Mouse (Mus musculus) lung, embryonic 14.5 days (tissue): Measurements from ENCODE around the gene Slc5a5. TPM values are rescaled to one million over a fixed set of nuclear protein-coding genes. Genes with fewer than 3 reads are reported as not detected.

Experiments
- ATAC-seq: fragments of 200-750 bp; cut with Nextera tagmentation; 2 replicates; pipeline ENCODE4 v1.8.0; 2017; ENCODE audit warnings: mild to moderate bottlenecking, moderate TSS enrichment, moderate library complexity; ENCODE audit not compliant: insufficient read depth
- DNase-seq: peaks from one replicate; pipeline ENCODE4 v3.0.0-alpha.2; 2015
- H3K27ac ChIP-seq: fragments of 300-500 bp; sonication (generic); 2 replicates; pipeline ENCODE4 v1.5.1; 2014; ENCODE audit warnings: low read depth, mild to moderate bottlenecking, moderate library complexity
- H3K27me3 ChIP-seq: fragments of 300-500 bp; sonication (generic); 2 replicates; pipeline ENCODE4 v1.6.1; 2014; ENCODE audit warnings: low read length, control low read depth; ENCODE audit not compliant: insufficient read depth
- H3K36me3 ChIP-seq: fragments of 300-500 bp; sonication (generic); 2 replicates; pipeline ENCODE4 v1.6.1; 2014; ENCODE audit warnings: control low read depth; ENCODE audit not compliant: insufficient read depth
- H3K4me1 ChIP-seq: fragments of 300-500 bp; sonication (generic); 2 replicates; pipeline ENCODE4 v1.6.1; 2014; ENCODE audit warnings: antibody characterized with exemption, control low read depth; ENCODE audit not compliant: insufficient read depth
- H3K4me2 ChIP-seq: fragments of 300-500 bp; sonication (generic); 2 replicates; pipeline ENCODE4 v1.6.1; 2014; ENCODE audit warnings: mild to moderate bottlenecking
- H3K4me3 ChIP-seq: fragments of 300-500 bp; sonication (generic); 2 replicates; pipeline ENCODE4 v1.5.1; 2014; ENCODE audit warnings: low read depth, low read length
- H3K9ac ChIP-seq: fragments of 300-500 bp; sonication (generic); 2 replicates; pipeline ENCODE4 v1.6.1; 2014
- H3K9me3 ChIP-seq: fragments of 300-500 bp; sonication (generic); 2 replicates; pipeline ENCODE4 v1.6.1; 2016; ENCODE audit warnings: low read depth, low read length, control low read depth
- CTCF ChIP-seq: IDR thresholded peaks from 2 replicates; pipeline ENCODE4 v1.5.1; 2016; ENCODE audit warnings: antibody characterized with exemption, low read depth
- WGBS: fragments of 180-500 bp; shearing (Covaris S2); extraction: QIAGEN DNeasy Blood & Tissue Kit; methylation state at CpG from one replicate; pipeline ENCODE4 v1.1.7; 2014; 5-methylcytosine and 5-hydroxymethylcytosine counted together
- polyA plus RNA-seq: library from polyadenylated mRNA; unstranded; fragments of >200 nt; fragmentation: Nextera tagmentation; extraction: Ambion mirVana; gene quantifications from 2 replicates; pipeline ENCODE4 v1.2.1, GENCODE M21; 2014

The Slc5a5 gene
- polyA plus RNA-seq, 1 experiment from 2014 or later: 0.12 TPM

DNA sequence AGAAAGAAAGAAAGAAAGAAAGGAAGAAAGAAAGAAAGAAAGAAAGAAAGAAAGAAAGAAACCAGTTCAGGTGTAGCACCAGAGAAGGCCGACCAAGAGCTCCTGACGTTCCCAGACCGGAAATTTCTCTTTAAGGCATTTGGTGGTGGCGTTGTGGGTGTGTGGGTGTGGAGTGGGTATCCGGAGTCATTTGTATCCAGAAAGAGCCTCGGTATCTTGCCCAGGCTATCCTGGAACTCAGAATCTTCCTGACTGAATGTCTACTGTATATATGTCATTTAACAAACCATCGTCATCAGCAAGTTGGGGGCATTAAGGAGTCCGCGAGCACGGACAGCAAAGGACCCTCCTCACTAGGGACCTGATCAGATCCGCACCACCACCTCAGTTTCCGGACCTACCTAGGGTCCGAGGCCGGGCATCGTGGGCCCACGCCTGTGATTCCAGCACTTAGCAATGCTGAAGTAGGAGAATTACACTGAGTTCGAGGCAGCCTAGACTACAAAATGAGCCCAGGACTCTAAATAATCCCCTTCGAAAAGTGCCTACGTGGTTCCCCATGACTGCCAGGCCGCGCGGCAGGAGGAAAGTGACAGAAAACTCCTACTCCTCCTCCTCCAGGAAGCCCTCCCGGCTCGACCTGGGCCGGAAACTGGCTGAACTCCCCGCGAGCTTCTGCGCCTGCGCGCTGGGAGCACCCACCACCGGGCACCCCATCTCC is 19.8 kb downstream of the Slc5a5 start:
- Histone ChIP-seq H3K4me1 (peaks cover 5% of the 10 kb centered on the region; the same call in 1 of the 2 replicates), H3K4me3 (peak overlapping the region; percentile 92), H3K27me3 (no peaks in the 10 kb centered on the region), H3K9me3 (no peaks in the 10 kb centered on the region), H3K4me2 (peak overlapping the region; percentile 83), H3K9ac (peak overlapping the region; percentile 83), H3K27ac (peak overlapping the region; percentile 88), H3K36me3 (peaks cover 10% of the 10 kb centered on the region; the same call in 1 of the 2 replicates)
- WGBS: 3% methylated on average over 31 of the region's 31 CpGs
- ATAC-seq: no peak
- DNase-seq: peak; percentile 23
- no peak for TF ChIP-seq CTCF

- ATAC-seq: no peak
- no peak for DNase-seq
- no peaks in the 10 kb centered on the region for H3K27me3 ChIP-seq
- H3K9me3 ChIP-seq: no peaks in the 10 kb centered on the region
- no peak overlapping the region for H3K27ac ChIP-seq
- no peak for TF ChIP-seq CTCF
- peaks cover 5% of the 10 kb centered on the region; the same call in 1 of the 2 replicates for H3K4me1 ChIP-seq
- no peak overlapping the region for H3K4me3 ChIP-seq
- H3K36me3 ChIP-seq: peaks cover 14% of the 10 kb centered on the region; the same call in 1 of the 2 replicates
- no peak overlapping the region for H3K4me2 ChIP-seq
- no peak overlapping the region for H3K9ac ChIP-seq
- 78% methylated on average over 5 of the region's 5 CpGs for WGBS
Observed at GRCm38 (mm10) chr8:70871195-70871807, 21.3 kb downstream of the Slc5a5 start.

DNA sequence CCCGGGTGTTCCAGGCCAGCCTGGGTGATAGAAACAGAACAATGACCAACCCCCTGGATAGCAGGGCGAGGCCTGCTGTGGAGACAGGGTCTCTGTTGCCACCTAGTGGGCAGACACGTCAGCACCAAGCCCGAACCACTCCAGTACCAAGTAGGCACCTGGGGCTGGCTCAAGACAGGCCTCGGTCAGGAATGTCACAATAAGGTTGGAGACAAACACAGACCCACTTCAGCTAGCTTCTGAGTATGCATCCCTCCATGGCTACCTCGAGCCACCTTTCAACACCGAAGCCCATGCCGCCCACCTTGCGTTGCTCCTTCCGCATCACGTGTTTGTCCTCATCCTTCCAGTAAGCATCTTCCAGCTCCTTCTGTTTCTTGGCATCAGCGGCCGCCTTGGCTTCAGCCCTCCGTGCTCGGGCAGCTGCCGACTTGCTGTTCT is 22.9 kb downstream of the Slc5a5 start:
- H3K36me3 ChIP-seq: peaks cover 14% of the 10 kb centered on the region; the same call in 1 of the 2 replicates
- no peaks in the 10 kb centered on the region for H3K9me3 ChIP-seq
- DNase-seq (peak; percentile 89), ATAC-seq (no peak; the same call in 1 of the 2 replicates)
- no peak overlapping the region for H3K4me3 ChIP-seq
- H3K27ac ChIP-seq: no peak overlapping the region; the same call in 1 of the 2 replicates
- H3K4me2 ChIP-seq: 0 out of 2 replicates have a peak overlapping the region, but pooled peaks have one; percentile 49
- H3K4me1 ChIP-seq: peaks cover 9% of the 10 kb centered on the region
- peaks cover 2% of the 10 kb centered on the region; the same call in 1 of the 2 replicates for H3K27me3 ChIP-seq
- 42% methylated on average over 16 of the region's 16 CpGs for WGBS
- H3K9ac ChIP-seq: no peak overlapping the region
- TF ChIP-seq CTCF: peak; percentile 98

GRCm38 (mm10) chr8:70869199-70869571 is 23.4 kb downstream of the Slc5a5 start:
- 0 out of 2 replicates have a peak overlapping the region, but pooled peaks have one; percentile 19 for H3K4me3 ChIP-seq
- TF ChIP-seq CTCF: no peak
- H3K27me3 ChIP-seq: peaks cover 6% of the 10 kb centered on the region
- peaks cover 14% of the 10 kb centered on the region; the same call in 1 of the 2 replicates for H3K36me3 ChIP-seq
- DNase-seq (no peak), ATAC-seq (no peak)
- H3K27ac ChIP-seq: no peak overlapping the region
- H3K4me2 ChIP-seq: peak overlapping the region; percentile 49
- H3K4me1 ChIP-seq: peaks cover 13% of the 10 kb centered on the region
- WGBS: 35% methylated on average over 5 of the region's 5 CpGs
- peak overlapping the region; percentile 34; the same call in 1 of the 2 replicates for H3K9ac ChIP-seq
- no peaks in the 10 kb centered on the region for H3K9me3 ChIP-seq

DNA sequence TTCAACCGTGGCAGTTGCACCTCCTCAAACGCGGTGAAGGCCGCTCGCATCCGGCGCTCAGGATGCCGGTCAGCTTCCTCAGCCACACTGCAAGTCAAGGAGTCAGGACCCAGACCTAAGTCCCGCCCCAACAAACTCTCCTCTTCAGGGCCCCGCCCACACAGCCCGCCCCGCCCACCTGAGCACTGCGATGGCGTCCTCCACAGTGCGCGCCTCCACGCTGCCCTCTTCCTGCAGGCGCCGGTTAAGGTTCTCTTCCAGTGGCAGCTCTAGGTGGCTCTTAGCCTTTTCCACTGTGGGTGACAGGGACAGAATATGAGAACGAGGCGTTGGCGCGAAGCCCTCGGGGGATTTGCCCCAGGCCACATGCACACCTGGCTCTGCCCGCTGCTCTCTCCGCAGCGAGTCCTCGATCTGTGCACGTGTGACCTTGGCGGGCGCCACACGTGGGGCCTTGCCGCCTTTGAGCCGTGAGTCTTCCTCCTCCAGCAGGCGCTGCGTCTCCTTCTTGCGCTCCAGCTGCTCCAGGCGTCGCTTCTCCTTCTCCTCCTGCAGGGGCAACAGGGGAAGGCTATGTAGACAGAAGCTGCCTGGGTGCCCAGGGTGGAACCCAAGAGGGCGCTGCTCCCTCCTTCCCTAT is 23.9 kb downstream of the Slc5a5 start:
- no peak overlapping the region for H3K27ac ChIP-seq
- peak overlapping the region; percentile 34; the same call in 1 of the 2 replicates for H3K9ac ChIP-seq
- ATAC-seq (no peak), DNase-seq (peak; percentile 69)
- no peaks in the 10 kb centered on the region for H3K9me3 ChIP-seq
- WGBS: 23% methylated on average over 40 of the region's 40 CpGs
- H3K36me3 ChIP-seq: peaks cover 14% of the 10 kb centered on the region; the same call in 1 of the 2 replicates
- TF ChIP-seq CTCF: peak; percentile 16
- H3K4me3 ChIP-seq: peak overlapping the region; percentile 19; the same call in 1 of the 2 replicates
- H3K27me3 ChIP-seq: peaks cover 11% of the 10 kb centered on the region
- peak overlapping the region; percentile 49 for H3K4me2 ChIP-seq
- H3K4me1 ChIP-seq: peaks cover 18% of the 10 kb centered on the region

DNA sequence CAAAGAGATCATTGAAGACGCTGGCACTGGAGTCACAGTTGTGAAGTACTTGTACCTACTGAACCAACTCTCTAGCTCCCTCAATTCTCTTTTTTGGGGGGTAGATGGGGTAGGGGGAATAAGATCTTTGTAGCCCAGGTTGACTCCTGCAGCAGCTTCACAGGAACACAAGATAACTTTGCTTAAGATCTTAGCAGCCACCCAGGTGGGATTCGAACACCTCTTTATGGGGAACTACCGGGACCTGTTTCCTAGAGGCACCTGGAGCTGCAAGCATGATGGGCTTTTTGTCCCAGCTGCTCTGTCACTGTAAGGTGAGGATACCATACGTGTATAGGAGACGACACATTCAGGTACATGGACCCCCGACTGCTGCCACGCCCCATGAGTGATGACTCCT is 26.0 kb downstream of the Slc5a5 start:
- TF ChIP-seq CTCF: no peak
- Histone ChIP-seq H3K4me3 (peak overlapping the region; percentile 55; the same call in 1 of the 2 replicates), H3K36me3 (peaks cover 14% of the 10 kb centered on the region; the same call in 1 of the 2 replicates), H3K27ac (0 out of 2 replicates have a peak overlapping the region, but pooled peaks have one; percentile 72), H3K4me2 (peak overlapping the region; percentile 69; the same call in 1 of the 2 replicates), H3K4me1 (peaks cover 20% of the 10 kb centered on the region), H3K27me3 (peaks cover 32% of the 10 kb centered on the region), H3K9me3 (no peaks in the 10 kb centered on the region), H3K9ac (peak overlapping the region; percentile 50; the same call in 1 of the 2 replicates)
- no peak for DNase-seq
- ATAC-seq: no peak
- 73% methylated on average over 7 of the region's 7 CpGs for WGBS
